Mouse (Mus musculus) G1E (cell line): ENCODE measurements around the gene Zfp68. TPM values are rescaled to one million over a fixed set of nuclear protein-coding genes. Genes with fewer than 3 reads are reported as not detected.

Experiments
- ATAC-seq: 2 replicates; pipeline ENCODE4 v1.8.0; 2016; ENCODE audit warnings: mild to moderate bottlenecking; ENCODE audit not compliant: insufficient number of reproducible peaks, poor library complexity, low FRiP score, severe bottlenecking; ENCODE audit errors: extremely low read depth
- DNase-seq: peaks from one replicate; pipeline ENCODE4 v3.0.0; 2012; ENCODE audit warnings: low spot score
- H3K27me3 ChIP-seq: 2 replicates; pipeline ENCODE4 v1.6.1; 2012; ENCODE audit warnings: mild to moderate bottlenecking, low read length, inconsistent platforms; ENCODE audit not compliant: insufficient read depth
- H3K36me3 ChIP-seq: replicated peaks from 2 replicates; pipeline ENCODE3; 2012; ENCODE audit warnings: mild to moderate bottlenecking, inconsistent platforms
- H3K4me1 ChIP-seq: 2 replicates; pipeline ENCODE4 v1.6.1; 2012; ENCODE audit warnings: low read depth, low read length, inconsistent platforms, mixed read lengths; ENCODE audit not compliant: insufficient read depth
- H3K4me3 ChIP-seq: 2 replicates; pipeline ENCODE4 v1.5.1; 2012; ENCODE audit warnings: low read depth, mild to moderate bottlenecking, inconsistent platforms, low read length, moderate library complexity, mixed read lengths
- H3K9me3 ChIP-seq: replicated peaks from 2 replicates; pipeline ENCODE4 v1.6.1; 2012; ENCODE audit warnings: inconsistent platforms
- CTCF ChIP-seq: IDR thresholded peaks from 2 replicates; pipeline ENCODE4 v1.5.1; 2012; ENCODE audit warnings: low read depth, low read length, inconsistent platforms, mixed read lengths
- GATA1 ChIP-seq: IDR thresholded peaks from 2 replicates; pipeline ENCODE4 v1.6.1; 2012; ENCODE audit warnings: borderline replicate concordance, low read length, inconsistent platforms, mixed read lengths
- GATA2 ChIP-seq: IDR thresholded peaks from 2 replicates; pipeline ENCODE4 v1.6.1; 2012; ENCODE audit warnings: low read depth, low read length, inconsistent platforms, borderline replicate concordance
- POLR2AphosphoS5 ChIP-seq: IDR thresholded peaks from 2 replicates; pipeline ENCODE4 v1.6.1; 2012; ENCODE audit warnings: low read depth, low read length, inconsistent platforms; ENCODE audit not compliant: insufficient replicate concordance
- TAL1 ChIP-seq: conservative IDR thresholded peaks from 2 replicates; pipeline ENCODE4 v1.6.1; 2012; ENCODE audit warnings: low read depth, low read length, inconsistent platforms, mixed read lengths
- polyA plus RNA-seq: library from polyadenylated mRNA; stranded (reverse); fragments of >175 nt; gene quantifications from 2 replicates; pipeline ENCODE4 v1.2.3, GENCODE M21; 2012
- total RNA-seq, 2 experiments: library from RNA; stranded (forward) in 1 of 2; stranded (reverse) in 1 of 2; fragments of 200-1000 nt in 1 of 2; fragments of >200 nt in 1 of 2; fragmentation: Nextera tagmentation in 1 of 2; gene quantifications; 2 replicates each; pipeline ENCODE4 v1.2.3; 2014 to 2017

Gene Zfp68
- total and polyA plus RNA-seq, 3 experiments, result 1.7 to 66.5 (median 49.7) TPM

DNA sequence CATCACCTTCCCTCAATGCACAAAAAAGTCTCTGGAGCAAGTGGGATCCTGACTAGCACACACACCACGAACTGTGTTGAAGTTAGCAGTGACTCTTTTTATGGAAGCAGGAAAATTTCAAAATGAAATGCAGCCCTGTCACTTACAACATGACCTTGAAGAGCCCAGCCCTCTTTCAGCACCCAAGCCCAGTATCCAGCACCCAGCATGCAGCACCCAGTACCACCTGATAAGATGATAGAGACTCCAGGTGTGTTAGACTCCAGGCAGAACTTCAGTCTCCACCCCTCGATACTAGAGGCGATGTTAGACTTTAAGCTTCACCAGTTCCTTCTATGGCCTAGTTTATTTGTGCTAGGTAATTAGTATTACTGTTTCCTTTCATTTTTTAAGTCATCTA lies 22.2 kb upstream of the Zfp68 start:
- ATAC-seq (0 out of 2 replicates have a peak, but pooled peaks have one; percentile 15), DNase-seq (no peak)
- Histone ChIP-seq H3K36me3 (peaks cover 39% of the 10 kb centered on the region), H3K4me3 (no peak overlapping the region), H3K9me3 (no peaks in the 10 kb centered on the region), H3K27me3 (no peaks in the 10 kb centered on the region), H3K4me1 (peaks cover 5% of the 10 kb centered on the region; the same call in 1 of the 2 replicates)
- TF ChIP-seq TAL1 (no peak), POLR2AphosphoS5 (no peak), GATA1 (no peak), GATA2 (no peak), CTCF (no peak)

DNA sequence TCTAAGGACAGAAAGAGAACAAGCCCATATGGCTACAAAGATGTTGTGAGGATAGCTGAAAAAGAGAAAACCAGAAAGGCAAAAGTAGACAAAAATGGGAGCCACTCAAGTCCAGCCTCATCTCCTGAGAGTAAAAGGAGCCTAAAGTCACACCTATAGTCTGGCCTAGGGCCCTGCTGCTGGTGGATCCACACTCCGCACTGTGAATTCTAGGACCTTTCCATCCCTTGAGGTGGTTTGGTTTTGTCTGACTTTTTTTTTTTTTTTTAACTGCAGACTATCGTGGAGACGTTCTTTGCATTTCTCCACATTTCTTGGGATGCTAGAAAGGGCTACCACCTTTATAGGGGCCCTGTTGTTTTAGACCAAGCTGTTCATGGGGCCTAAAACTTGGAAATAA lies 21.5 kb upstream of the Zfp68 start:
- ATAC-seq, result no peak
- peaks cover 35% of the 10 kb centered on the region for H3K36me3 ChIP-seq
- DNase-seq, result no peak
- H3K4me1 ChIP-seq, result peaks cover 5% of the 10 kb centered on the region; the same call in 1 of the 2 replicates
- TF ChIP-seq POLR2AphosphoS5 (no peak), GATA1 (no peak), GATA2 (no peak), CTCF (no peak), TAL1 (no peak)
- H3K4me3 ChIP-seq, result no peak overlapping the region
- no peaks in the 10 kb centered on the region for H3K27me3 ChIP-seq
- no peaks in the 10 kb centered on the region for H3K9me3 ChIP-seq

DNA sequence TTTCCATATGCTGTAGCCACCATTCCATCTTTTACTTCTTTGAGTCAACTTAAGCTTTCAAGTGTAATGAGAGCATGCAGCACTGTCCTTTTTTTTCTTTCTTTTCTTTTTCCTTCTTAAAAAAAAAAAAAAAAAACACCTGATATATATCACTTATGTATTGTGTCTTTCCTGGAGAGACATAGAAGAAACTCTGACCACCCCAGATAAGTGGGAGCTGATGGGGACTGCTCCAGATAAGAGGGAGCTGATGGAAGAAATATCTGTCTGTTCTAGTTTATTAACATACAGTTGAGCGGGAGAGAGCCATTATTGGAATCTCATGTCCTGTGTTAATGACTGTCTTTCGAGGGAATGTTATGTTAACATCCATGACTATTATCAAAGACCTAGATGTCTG lies 16.9 kb upstream of the Zfp68 start:
- Histone ChIP-seq H3K4me3 (no peak overlapping the region), H3K36me3 (peaks cover 26% of the 10 kb centered on the region), H3K27me3 (no peaks in the 10 kb centered on the region), H3K4me1 (peaks cover 2% of the 10 kb centered on the region; the same call in 1 of the 2 replicates), H3K9me3 (no peaks in the 10 kb centered on the region)
- ATAC-seq, result no peak
- no peak for DNase-seq
- TF ChIP-seq POLR2AphosphoS5 (no peak), GATA1 (no peak), TAL1 (no peak), CTCF (no peak), GATA2 (no peak)

DNA sequence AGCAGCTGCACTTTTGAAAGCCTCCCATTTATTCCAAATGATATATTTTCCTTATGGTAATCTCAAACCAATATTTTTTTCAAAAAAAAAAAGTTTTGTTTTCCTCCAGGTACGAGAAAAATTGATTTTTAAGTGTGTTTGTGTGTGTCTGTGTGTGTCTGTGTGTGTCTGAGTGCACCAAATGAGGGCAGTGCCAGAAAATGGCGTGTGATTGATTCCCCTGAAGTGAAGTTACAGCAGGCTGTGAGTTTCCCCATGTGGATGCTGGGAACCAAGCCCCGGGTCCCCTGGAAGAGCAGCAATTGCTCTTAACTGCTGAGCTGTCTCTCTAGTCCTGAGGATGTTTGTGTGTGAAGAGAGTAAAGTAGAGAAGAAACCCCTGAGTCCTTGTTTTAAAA lies 3.9 kb upstream of the Zfp68 start:
- TF ChIP-seq GATA1 (no peak), POLR2AphosphoS5 (no peak), CTCF (no peak), TAL1 (no peak), GATA2 (no peak)
- Histone ChIP-seq H3K4me1 (peaks cover 19% of the 10 kb centered on the region), H3K36me3 (peaks cover 4% of the 10 kb centered on the region), H3K27me3 (no peaks in the 10 kb centered on the region), H3K9me3 (no peaks in the 10 kb centered on the region), H3K4me3 (peak overlapping the region; percentile 94)
- ATAC-seq, result no peak
- DNase-seq, result no peak

DNA sequence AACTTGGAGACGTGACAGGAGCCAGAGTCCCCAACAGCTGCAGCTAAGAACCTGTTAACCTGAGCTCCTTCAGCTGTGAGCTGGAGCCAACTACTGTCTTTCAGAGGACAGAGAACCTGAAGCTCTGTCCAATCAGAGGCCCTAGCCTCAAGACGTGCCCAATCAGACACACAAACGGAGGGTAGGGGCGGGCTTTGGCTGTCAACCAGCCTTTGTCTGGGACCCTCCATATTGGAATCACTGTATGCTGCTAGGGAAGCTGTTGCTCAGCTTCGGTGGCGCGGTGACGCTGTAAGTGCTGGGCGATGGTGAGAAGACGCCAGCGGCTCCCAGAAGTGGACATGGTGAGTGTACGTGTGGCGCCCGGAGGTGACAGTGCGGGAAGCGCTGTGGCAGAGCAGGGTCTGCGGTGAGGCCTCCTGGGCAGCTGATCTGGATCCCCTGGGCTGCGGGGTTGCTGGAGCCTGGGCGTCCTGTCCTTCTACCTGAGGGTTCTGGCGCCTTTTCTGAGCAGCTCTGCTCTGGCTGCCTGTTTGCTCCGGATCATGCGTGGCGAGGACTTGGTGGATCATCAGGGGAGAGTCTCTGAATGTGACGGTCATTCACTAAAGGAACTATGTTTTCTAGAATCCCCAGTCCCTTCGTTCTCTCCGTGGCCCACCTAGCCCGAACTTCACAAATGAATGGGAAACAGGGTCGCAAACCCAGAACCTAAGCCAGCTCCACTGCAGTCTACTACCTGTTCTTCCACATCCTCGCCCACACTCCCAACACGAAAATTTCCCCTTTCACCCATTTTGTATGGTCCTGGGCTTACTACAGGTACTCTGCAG lies 3.3 kb upstream of the Zfp68 start, which contains the start of gene A430033K04Rik:
Gene A430033K04Rik, plus strand, starts transcription at position 215 of the 833 bp plus-strand sequence.
- Histone ChIP-seq H3K27me3 (no peaks in the 10 kb centered on the region), H3K9me3 (no peaks in the 10 kb centered on the region), H3K4me1 (peaks cover 19% of the 10 kb centered on the region), H3K36me3 (peaks cover 8% of the 10 kb centered on the region), H3K4me3 (peak within 1 kb of the TSS; percentile 94)
- DNase-seq (peak; percentile 92), ATAC-seq (peak; percentile 86)
- TF ChIP-seq GATA1 (no peak), GATA2 (no peak), CTCF (no peak), TAL1 (no peak), POLR2AphosphoS5 (no peak)

DNA sequence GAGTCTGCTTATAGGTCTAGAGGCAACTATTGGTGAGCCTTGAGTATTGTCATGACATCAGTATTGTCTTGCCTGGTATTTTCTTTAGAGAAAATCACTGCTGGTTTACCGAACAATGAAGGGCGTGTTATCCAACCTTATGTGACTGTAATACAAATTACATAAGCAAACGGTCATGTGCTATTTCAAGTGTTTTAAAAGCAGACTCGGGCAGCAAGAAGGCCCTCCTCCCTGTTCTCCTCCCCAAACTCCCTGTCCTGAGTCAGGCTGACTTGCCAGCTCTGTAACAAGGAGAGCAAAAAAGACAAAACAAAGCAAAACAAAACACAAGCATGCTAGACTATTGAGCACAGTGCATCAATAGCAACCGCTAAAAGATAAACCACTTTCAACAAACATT lies 1.3 kb upstream of the Zfp68 start:
- no peak for ATAC-seq
- no peak overlapping the region for H3K4me3 ChIP-seq
- H3K36me3 ChIP-seq, result peaks cover 28% of the 10 kb centered on the region

More for the DNA sequence above, 1.3 kb upstream of the Zfp68 start:
- Histone ChIP-seq H3K27me3 (no peaks in the 10 kb centered on the region), H3K9me3 (peaks cover 11% of the 10 kb centered on the region), H3K4me1 (peaks cover 19% of the 10 kb centered on the region)
- TF ChIP-seq CTCF (no peak), POLR2AphosphoS5 (no peak), GATA2 (no peak), TAL1 (no peak), GATA1 (no peak)
- DNase-seq, result no peak
